Mouse (Mus musculus): ENCODE measurements around the gene Spn.
"Not testable (repeated sequence)": the region's sequence is repeated elsewhere in the genome, so short reads cannot be mapped to it uniquely, and the experiment has no call there.

Gene Spn

GRCm38 (mm10) chr7:127103960-127104359, 33.7 kb downstream of the Spn start:
- no peak for DNase-seq

- no peak for DNase-seq
Observed at GRCm38 (mm10) chr7:127102148-127102547, 35.5 kb downstream of the Spn start.

DNA sequence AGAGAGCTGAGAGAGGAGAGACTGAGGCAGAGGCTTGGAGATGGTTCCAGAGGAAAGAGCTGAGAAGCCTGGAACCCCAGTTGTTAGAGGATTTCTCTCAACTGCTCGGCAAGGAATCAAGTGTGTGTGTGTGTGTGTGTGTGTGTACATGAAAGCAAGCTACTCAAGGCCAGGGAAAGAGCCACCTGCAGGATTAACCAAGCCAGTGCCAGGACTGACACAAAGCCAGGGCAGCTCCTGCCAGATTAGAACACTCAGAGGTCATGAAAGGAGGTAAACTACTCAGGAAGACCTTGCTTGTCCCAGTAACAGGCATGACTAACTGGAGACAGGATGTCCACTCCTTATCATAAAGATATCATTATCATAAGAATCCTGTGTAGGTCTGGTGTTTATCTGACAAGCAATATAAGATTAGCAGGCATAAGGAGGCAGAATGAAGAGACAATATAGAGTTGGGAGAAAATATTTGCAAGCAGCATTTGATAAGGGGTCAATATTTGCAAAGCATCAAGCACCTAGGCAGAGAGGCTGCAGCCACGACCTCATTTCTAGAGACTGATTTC, 36.1 kb downstream of the Spn start:
- no peak for DNase-seq

- no peak for DNase-seq
Observed at GRCm38 (mm10) chr7:127099528-127099927, 38.1 kb downstream of the Spn start.

DNA sequence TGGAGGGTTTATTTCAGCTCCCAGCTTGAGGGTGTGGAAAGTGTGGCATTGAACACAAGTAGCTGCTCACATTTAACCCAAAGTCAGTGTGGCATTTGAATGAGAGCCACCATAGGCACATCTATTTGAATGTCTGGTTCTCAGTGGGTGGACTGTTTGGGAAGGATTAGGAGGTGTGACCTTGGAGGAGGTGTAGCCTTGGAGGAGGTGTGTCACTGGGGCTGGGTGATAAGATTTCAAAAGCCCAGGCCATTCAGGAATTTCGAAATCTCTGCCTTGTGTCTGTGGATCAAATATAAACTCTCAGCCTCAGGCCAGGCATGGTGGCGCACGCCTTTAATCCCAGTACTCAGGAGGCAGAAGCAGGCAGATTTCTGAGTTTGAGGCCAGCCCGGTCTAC, 38.7 kb downstream of the Spn start:
- no peak for DNase-seq

- DNase-seq = no peak
Observed at GRCm38 (mm10) chr7:127098521-127098920, 39.1 kb downstream of the Spn start.

DNA sequence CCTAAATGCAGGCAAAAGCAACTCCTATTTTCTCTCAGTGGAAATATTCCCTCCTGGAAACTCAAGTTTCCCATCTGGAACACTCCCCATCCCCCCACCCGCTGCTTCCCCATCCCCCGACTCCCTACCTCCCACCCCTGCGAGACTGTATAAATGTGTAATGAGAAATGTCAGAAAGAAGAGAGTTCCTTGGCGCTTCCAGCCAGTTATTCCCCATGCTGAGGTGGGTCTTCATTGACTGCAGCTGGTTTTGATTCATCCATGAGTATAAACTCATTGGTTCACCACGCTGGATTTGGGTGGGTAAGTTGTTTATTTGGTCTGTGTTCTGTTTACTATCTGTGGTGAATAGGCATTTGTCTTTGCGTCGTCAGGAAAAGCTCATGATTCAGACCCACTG, 41.2 kb downstream of the Spn start:
- no peak for DNase-seq

GRCm38 (mm10) chr7:127093914-127094313, 43.7 kb downstream of the Spn start:
- no peak for DNase-seq

DNA sequence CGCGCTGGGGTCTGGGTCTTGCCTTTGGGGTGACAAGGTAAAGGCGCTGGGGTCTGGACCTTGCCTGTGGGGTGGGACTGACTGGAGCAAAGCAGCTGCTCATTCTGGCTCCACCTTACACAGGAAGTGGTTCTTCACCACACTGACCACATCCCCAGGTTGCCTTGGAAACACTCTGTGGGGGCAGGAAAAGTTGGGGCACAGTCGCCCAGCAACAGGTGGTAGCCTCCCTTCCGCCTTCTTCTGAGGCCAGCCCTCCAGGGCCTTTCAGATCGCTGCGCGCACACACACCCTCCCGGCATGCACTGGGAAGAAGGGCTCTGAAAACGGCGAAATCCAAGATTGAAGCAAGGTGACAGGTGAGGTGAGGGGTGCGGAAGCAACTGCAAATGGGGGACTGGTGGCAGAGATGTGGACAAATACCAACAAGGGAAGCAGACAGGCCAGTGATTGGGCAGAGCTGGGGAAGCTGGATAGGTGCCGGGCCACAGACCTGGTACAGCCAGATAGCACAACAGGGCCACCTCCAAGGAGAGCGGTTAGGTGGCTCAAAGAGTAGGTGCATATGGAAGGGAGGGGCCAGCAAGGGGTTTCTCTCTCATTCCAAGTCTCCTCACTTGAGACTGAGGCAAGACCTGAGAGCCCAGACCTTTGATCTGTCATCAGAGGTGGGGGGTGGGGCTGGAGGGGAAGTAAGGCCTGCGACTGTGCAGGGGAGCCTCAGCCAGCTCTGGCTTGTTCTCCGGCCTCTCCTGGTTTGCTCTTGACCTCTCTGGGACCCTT, 46.3 kb downstream of the Spn start, which contains the start of gene AI467606:
Gene AI467606, plus strand, starts transcription at position 246 of the 783 bp plus-strand sequence.
- DNase-seq = no peak

DNA sequence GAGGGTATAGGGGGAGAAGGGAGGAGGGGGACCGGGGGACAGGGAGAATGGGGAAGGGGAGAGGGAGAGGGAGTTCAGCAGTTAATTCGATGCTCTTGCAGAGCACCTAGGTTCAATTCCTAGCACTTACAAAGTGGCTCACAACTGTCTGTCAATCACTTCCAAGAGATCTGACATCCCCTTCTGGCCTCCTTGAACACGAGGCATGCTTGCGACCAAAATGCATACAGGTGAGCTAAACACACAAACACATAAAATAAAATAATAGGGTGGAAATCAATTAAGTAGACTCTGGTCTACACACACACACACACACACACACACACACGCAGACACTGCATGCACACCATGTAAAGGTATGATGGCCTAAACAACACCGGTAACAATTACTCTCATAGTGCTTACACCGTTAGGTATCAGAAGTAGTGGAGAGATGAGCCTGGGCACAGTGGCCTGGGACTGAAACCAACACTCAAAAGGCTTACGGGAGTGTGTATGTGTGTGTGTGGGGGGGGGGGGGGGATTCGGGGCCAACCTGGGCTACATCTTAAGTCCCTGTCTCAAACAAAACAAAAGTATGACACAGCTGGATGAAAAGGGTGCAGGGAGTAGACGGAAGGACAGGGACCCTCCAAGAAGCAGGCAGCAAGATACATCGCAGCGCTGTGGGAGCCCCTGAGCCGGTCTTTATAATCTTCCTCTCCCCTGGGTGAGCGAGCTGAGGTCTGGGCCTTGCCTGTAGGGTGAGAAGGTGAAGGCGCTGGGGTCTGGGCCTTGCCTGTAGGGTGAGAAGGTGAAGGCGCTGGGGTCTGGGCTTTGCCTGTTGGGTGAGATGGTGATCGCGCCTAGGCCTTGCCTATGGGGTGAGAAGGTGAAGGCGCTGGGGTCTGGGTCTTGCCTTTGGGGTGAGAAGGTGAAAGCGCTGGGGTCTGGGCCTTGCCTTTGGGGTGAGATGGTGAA, 47.2 kb downstream of the Spn start:
- DNase-seq = no peak

DNA sequence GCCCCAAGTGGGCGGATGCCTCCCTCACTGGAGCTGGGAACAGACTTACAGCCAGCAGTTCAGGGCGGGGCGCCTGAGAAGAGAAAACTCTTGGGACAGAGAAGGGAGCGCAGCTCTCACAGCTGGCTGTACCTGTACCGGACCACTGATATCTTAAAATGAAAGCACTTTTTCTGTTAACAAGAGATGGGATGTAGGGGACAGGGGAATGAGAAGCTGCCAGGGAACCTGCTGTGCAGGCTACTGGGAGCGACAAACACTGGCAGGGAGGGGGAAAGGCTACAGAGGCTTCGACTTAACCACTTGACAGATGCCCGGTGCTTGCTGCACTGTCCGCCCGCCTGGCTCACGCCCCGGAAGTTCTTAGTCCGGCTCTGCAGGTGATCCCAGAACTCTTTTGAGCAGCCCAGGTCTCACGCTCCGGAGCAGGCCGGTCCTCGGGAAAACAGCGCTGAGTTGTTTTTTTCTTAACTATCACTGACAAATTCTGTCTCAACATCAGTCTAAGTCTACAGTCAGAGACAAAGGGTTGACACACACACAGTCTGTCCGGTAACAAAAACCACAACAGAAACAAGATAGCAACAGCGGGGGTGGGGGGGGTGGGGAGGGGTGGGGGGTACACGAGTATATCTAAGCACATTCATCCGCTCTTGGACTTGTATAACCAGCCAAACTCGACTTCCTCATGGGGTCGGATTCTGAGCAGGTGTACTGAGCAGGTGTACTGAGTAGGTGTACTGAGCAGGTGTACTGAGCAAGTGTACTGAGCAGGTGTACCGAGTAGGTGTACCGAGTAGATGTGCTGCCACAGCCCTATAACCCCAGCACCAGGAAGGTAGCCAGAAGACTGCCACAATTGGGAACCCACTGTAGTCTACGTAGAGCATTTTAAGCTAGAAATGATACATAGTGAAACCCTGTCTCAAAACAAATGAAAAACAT, 48.5 kb downstream of the Spn start:
- no peak for DNase-seq

DNA sequence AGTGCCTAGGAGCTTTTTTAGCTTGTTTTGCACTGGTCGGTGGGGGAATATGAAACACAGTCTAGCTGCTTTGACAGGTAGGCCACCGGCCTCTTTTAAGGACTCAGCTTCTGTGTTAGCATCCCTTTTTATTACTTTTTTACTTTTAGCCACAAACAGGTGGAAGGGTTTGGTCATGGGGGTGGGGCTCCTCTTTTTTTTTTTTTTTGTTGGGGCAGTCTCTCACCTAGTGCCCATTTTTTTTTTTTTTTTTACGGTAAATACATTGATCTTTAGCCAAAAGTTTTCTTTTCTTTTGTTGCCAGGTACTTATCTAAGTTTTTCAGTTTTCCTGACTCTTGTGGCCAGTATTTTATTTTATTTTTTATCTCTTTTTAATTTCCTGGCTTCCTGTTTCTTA, 49.5 kb downstream of the Spn start:
- no peak for DNase-seq

DNA sequence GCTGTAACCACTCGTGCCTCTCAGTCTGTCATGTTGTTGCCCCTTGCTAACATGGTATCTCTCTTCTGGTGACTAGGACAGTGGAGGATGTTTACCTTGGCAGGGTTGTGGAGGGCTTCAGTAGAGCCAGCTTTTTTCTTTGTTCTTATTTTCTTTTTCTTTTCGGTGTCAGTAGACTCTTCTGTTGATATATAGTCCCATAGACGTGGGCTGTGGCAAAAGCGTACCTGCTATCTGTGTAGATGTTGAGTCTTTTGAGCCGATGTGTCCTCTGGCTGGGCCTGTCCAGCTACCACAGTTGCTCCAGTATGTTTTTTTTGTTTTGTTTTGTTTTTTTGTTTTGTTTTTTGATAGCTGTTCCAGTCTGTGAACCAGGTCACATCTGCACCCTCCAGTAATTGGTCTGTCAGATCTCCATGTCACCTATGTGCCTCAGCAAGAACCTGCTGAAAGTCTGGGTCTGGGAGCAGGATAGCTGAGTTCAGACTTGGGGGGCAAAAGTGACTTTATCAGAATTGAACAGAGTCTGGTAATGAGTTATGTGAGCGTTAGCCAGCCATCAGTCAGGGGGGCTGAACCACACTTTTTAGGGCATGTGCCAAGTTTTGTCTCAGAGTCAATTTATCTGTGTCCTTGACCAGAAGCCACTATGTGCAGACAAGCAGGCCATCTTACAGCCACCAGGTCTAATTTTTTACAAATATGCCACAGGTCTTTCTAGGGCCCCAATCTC, 50.2 kb downstream of the Spn start, which contains the start of gene Zg16:
Gene Zg16, minus strand, starts transcription at position 51 of the 733 bp plus-strand sequence.
- DNase-seq = not testable (repeated sequence)

- DNase-seq = not testable (repeated sequence)
Observed at GRCm38 (mm10) chr7:127085751-127086150, 51.9 kb downstream of the Spn start.

DNA sequence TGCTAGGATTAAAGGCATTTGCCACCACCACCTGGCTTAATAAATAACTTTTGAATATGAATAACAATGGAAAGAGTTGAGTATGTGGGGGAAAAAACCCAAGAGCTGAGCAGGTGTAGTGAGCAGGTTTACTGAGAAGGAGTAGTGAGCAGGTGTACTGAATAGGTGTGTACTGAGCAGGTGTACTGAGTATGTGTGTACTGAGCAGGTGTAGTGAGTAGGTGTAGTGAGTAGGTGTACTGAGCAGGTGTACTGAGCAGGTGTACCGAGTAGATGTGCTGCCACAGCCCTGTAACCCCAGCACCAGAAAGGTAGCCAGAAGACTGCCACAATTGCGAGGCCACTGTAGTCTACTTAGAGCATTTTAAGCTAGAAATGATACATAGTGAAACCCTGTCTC, 52.8 kb downstream of the Spn start:
- no peak for DNase-seq

GRCm38 (mm10) chr7:127083689-127084088, 53.9 kb downstream of the Spn start:
- no peak for DNase-seq

- DNase-seq = no peak
Observed at GRCm38 (mm10) chr7:127082995-127083394, 54.6 kb downstream of the Spn start.

GRCm38 (mm10) chr7:127082271-127082670, 55.4 kb downstream of the Spn start:
- no peak for DNase-seq
